Mouse (Mus musculus): Measurements from ENCODE around the gene Gm17190.
A peak's percentile ranks its signal among the peaks of the same experiment; 100 is the strongest.
"Not testable (repeated sequence)": the region's sequence is repeated elsewhere in the genome, so short reads cannot be mapped to it uniquely, and the experiment has no call there.

The Gm17190 gene

GRCm38 (mm10) chr13:96081754-96082153, at the start of gene Gm17190:
Gene Gm17190, plus strand, starts transcription at chr13:96082054.
- DNase-seq (ENCODE audit: low read depth, low spot score): not testable (repeated sequence)

GRCm38 (mm10) chr13:96039536-96039935, 42.3 kb upstream of the Gm17190 start:
- DNase-seq (ENCODE audit: low read depth, low spot score): no peak

- no peak for DNase-seq (ENCODE audit: low read depth, low spot score)
These were observed 41.4 kb upstream of the Gm17190 start for GRCm38 (mm10) chr13:96040275-96041042.

- no peak for DNase-seq (ENCODE audit: low read depth, low spot score)
These were observed 36.5 kb upstream of the Gm17190 start for GRCm38 (mm10) chr13:96045396-96045795.

- no peak for DNase-seq (ENCODE audit: low read depth, low spot score)
These were observed 29.1 kb upstream of the Gm17190 start for GRCm38 (mm10) chr13:96052755-96053154.

- no peak for DNase-seq (ENCODE audit: low read depth, low spot score)
These were observed 8.3 kb upstream of the Gm17190 start for GRCm38 (mm10) chr13:96073555-96073954.

GRCm38 (mm10) chr13:96081276-96081675, 578 bp upstream of the Gm17190 start, which contains the start of gene Gm20075:
Gene Gm20075, minus strand, starts transcription at chr13:96081376.
- not testable (repeated sequence) for DNase-seq (ENCODE audit: low read depth, low spot score)

- DNase-seq (ENCODE audit: low read depth, low spot score): no peak
These were observed 3.9 kb downstream of the Gm17190 start for GRCm38 (mm10) chr13:96085581-96086302.

- no peak for DNase-seq (ENCODE audit: low read depth, low spot score)
These were observed 9.1 kb downstream of the Gm17190 start for GRCm38 (mm10) chr13:96090929-96091328.

GRCm38 (mm10) chr13:96106367-96106766, 24.5 kb downstream of the Gm17190 start:
- peak; percentile 2 for DNase-seq (ENCODE audit: low read depth, low spot score)

- DNase-seq (ENCODE audit: low read depth, low spot score): no peak
These were observed 28.9 kb downstream of the Gm17190 start for GRCm38 (mm10) chr13:96110767-96111166.

GRCm38 (mm10) chr13:96112711-96113110, 30.9 kb downstream of the Gm17190 start:
- no peak for DNase-seq (ENCODE audit: low read depth, low spot score)

GRCm38 (mm10) chr13:96125011-96125410, 43.2 kb downstream of the Gm17190 start:
- no peak for DNase-seq (ENCODE audit: low read depth, low spot score)

GRCm38 (mm10) chr13:96126669-96127068, 44.8 kb downstream of the Gm17190 start:
- DNase-seq (ENCODE audit: low read depth, low spot score): no peak

- no peak for DNase-seq (ENCODE audit: low read depth, low spot score)
These were observed 47.2 kb downstream of the Gm17190 start for GRCm38 (mm10) chr13:96129081-96129480.

GRCm38 (mm10) chr13:96131050-96131449, 49.2 kb downstream of the Gm17190 start:
- DNase-seq (ENCODE audit: low read depth, low spot score): no peak

- no peak for DNase-seq (ENCODE audit: low read depth, low spot score)
These were observed 50.1 kb downstream of the Gm17190 start for GRCm38 (mm10) chr13:96131911-96132310.

- DNase-seq (ENCODE audit: low read depth, low spot score): no peak
These were observed 50.6 kb downstream of the Gm17190 start, which contains the start of gene Sv2c for GRCm38 (mm10) chr13:96132401-96132816. Gene Sv2c, minus strand, starts transcription at chr13:96132577.

Data from A20 (cell line).